ENCODE assay signal across 8 mouse cellular contexts in genomic region chr8:83260418-83261215, GRCm38 (mm10). TPM values are rescaled to one million over a fixed set of nuclear protein-coding genes. Genes with fewer than 3 reads are reported as not detected.
DNase-seq lines count a peak whose midpoint lies in the region; ATAC-seq and TF ChIP-seq lines count a peak whose summit lies in the region.

No protein-coding gene starts in this region.

- no peaks in the 10 kb centered on the region for H3K9me3 ChIP-seq in limb, embryonic 14.5 days (ENCODE audit: control insufficient read depth, low read length)
- no peaks in the 10 kb centered on the region for H3K9me3 ChIP-seq in midbrain, embryonic 15.5 days
- no peaks in the 10 kb centered on the region for H3K9me3 ChIP-seq in stomach, embryonic 14.5 days (ENCODE audit: control insufficient read depth, low read depth, low read length)

- no peak overlapping the region for H3K4me2 ChIP-seq in limb, embryonic 14.5 days (replicated peaks; ENCODE audit: low read depth, low read length, severe bottlenecking)
- H3K4me2 ChIP-seq in midbrain, embryonic 15.5 days, result no peak overlapping the region
- no peak overlapping the region for H3K4me2 ChIP-seq in stomach, embryonic 14.5 days (replicated peaks; ENCODE audit: low read depth, low read length)

- no peaks in the 10 kb centered on the region for H3K27me3 ChIP-seq in limb, embryonic 14.5 days (ENCODE audit: control insufficient read depth, insufficient read depth, low read length)
- no peaks in the 10 kb centered on the region for H3K27me3 ChIP-seq in midbrain, embryonic 15.5 days (replicated peaks)
- H3K27me3 ChIP-seq in stomach, embryonic 14.5 days (ENCODE audit: control insufficient read depth, insufficient read depth, low read length), result no peaks in the 10 kb centered on the region

- DNase-seq in A20 (ENCODE audit: low read depth, low spot score), result peak; percentile 73
- DNase-seq in adipocyte (ENCODE audit: low spot score), result peak; percentile 80
- DNase-seq in gastrocnemius, postnatal 25 days, result peak; percentile 18
- peak; percentile 22 to 26 for DNase-seq in kidney, adult 8-10 months
- peak; percentile 57 for DNase-seq in limb, embryonic 14.5 days (ENCODE audit: low spot score)

- H3K36me3 ChIP-seq in limb, embryonic 14.5 days (ENCODE audit: control insufficient read depth, insufficient read depth, low read length), result no peaks in the 10 kb centered on the region; the same call in 1 of the 2 replicates
- H3K36me3 ChIP-seq in midbrain, embryonic 15.5 days (replicated peaks), result peaks cover 30% of the 10 kb centered on the region
- H3K36me3 ChIP-seq in stomach, embryonic 14.5 days (ENCODE audit: control insufficient read depth, insufficient read depth, low read length), result 0 out of 2 replicates have a peak, but pooled peaks cover 3% of the 10 kb centered on the region

- WGBS in limb, embryonic 14.5 days, result 70% methylated on average over 16 of the region's 16 CpGs
- WGBS in midbrain, embryonic 15.5 days, result 71% methylated on average over 16 of the region's 16 CpGs
- WGBS in stomach, embryonic 14.5 days, result 71% methylated on average over 16 of the region's 16 CpGs

- H3K4me1 ChIP-seq in cortical plate, adult 2 months (ENCODE audit: control insufficient read depth, insufficient read depth, low read length), result no peaks in the 10 kb centered on the region
- H3K4me1 ChIP-seq in limb, embryonic 14.5 days (ENCODE audit: control insufficient read depth, insufficient read depth, low read length), result no peaks in the 10 kb centered on the region
- H3K4me1 ChIP-seq in midbrain, embryonic 15.5 days, result no peaks in the 10 kb centered on the region
- H3K4me1 ChIP-seq in stomach, embryonic 14.5 days (ENCODE audit: control insufficient read depth, insufficient read depth, low read length), result no peaks in the 10 kb centered on the region

- no peak overlapping the region for H3K27ac ChIP-seq in cortical plate, adult 2 months (ENCODE audit: insufficient read depth, low read length)
- H3K27ac ChIP-seq in limb, embryonic 14.5 days (replicated peaks; ENCODE audit: low read depth, low read length), result no peak overlapping the region
- H3K27ac ChIP-seq in midbrain, embryonic 15.5 days, result no peak overlapping the region
- no peak overlapping the region for H3K27ac ChIP-seq in stomach, embryonic 14.5 days (ENCODE audit: low read length)

- H3K4me3 ChIP-seq in cortical plate, adult 2 months (ENCODE audit: insufficient read depth, low read length), result no peak overlapping the region
- H3K4me3 ChIP-seq in limb, embryonic 14.5 days (replicated peaks; ENCODE audit: low read length), result no peak overlapping the region
- H3K4me3 ChIP-seq in midbrain, embryonic 15.5 days, result no peak overlapping the region
- no peak overlapping the region for H3K4me3 ChIP-seq in stomach, embryonic 14.5 days (ENCODE audit: low read depth, low read length)

- H3K9ac ChIP-seq in limb, embryonic 14.5 days (ENCODE audit: low read depth, low read length, severe bottlenecking), result no peak overlapping the region
- no peak overlapping the region for H3K9ac ChIP-seq in midbrain, embryonic 15.5 days
- no peak overlapping the region for H3K9ac ChIP-seq in stomach, embryonic 14.5 days (replicated peaks; ENCODE audit: low read depth, low read length)

- peak; percentile 85 for TF ChIP-seq CTCF in cortical plate, adult 2 months (IDR thresholded peaks at IDR 0.05; ENCODE audit: extremely low read depth, insufficient read depth, low read length)

- peak; percentile 87 for ATAC-seq in limb, embryonic 14.5 days (ENCODE audit: low FRiP score, low read depth)
- ATAC-seq in midbrain, embryonic 15.5 days (replicated peaks), result peak; percentile 86
- ATAC-seq in stomach, embryonic 14.5 days (ENCODE audit: insufficient number of reproducible peaks, insufficient read depth, low FRiP score, low read depth), result peak; percentile 68; the same call in 1 of the 2 replicates

- TF ChIP-seq POLR2A in cortical plate, adult 2 months (IDR thresholded peaks at IDR 0.05; ENCODE audit: extremely low read depth, insufficient read depth, low read length), result no peak
- no peak for TF ChIP-seq POLR2A in limb, embryonic 14.5 days (IDR thresholded peaks at IDR 0.05; ENCODE audit: borderline replicate concordance, extremely low read depth, insufficient read depth, insufficient read length)

RNA-seq across cellular contexts. Expression of gene Ucp1, which starts 29.5 kb away (rescaled TPM):
- polyA plus RNA-seq in cortical plate, adult 2 months (2012; rRNA removed), result 0.10 and 0.26 TPM in 2 replicates
- total RNA-seq in gastrocnemius, postnatal 25 days (2021), result not detected
- 0.05 and 0.08 TPM in 2 replicates for polyA plus RNA-seq in limb, embryonic 14.5 days (2012; rRNA removed)
- polyA plus RNA-seq in limb, embryonic 14.5 days (2014; fragmentation: Nextera tagmentation; extraction: Ambion mirVana), result not detected in 2 replicates
- polyA plus RNA-seq in midbrain, embryonic 15.5 days (2015; fragmentation: Nextera tagmentation; extraction: Ambion mirVana), result 0.10 and 0.27 TPM in 2 replicates
- polyA plus RNA-seq in stomach, embryonic 14.5 days (2014; fragmentation: Nextera tagmentation; extraction: Ambion mirVana), result 0.35 TPM in 1 of 2 replicates, not detected in the other

Comparison
In these comparisons a context has a peak if more than half of its experiments do, and no peak if none do; other contexts are left out.
1. DNase-seq: peak in every context shown above with its lines; median percentile 80 in adipocyte; 73 in A20; 57 in limb, embryonic 14.5 days; 24 in kidney, adult 8-10 months; 18 in gastrocnemius, postnatal 25 days.